Mouse (Mus musculus): ENCODE data around the gene Fars2.

GRCm38 (mm10) chr13:36493294-36493693, 376.1 kb downstream of the Fars2 start:
- no peak for TF ChIP-seq CTCF (IDR thresholded peaks at IDR 0.05; ENCODE audit: control insufficient read depth, insufficient read depth, insufficient replicate concordance, low read depth, low read length)
- TF ChIP-seq POLR2A (IDR thresholded peaks at IDR 0.05; ENCODE audit: control insufficient read depth, low read depth, low read length): no peak

Data from testis, adult 2 months (tissue).